Mouse (Mus musculus): ENCODE data around the gene Nrip3. TPM values are rescaled to one million over a fixed set of nuclear protein-coding genes. Genes with fewer than 3 reads are reported as not detected.

Nrip3 gene
- total RNA-seq, 2 experiments from 2014 or later = 1.1 to 1.2 TPM

DNA sequence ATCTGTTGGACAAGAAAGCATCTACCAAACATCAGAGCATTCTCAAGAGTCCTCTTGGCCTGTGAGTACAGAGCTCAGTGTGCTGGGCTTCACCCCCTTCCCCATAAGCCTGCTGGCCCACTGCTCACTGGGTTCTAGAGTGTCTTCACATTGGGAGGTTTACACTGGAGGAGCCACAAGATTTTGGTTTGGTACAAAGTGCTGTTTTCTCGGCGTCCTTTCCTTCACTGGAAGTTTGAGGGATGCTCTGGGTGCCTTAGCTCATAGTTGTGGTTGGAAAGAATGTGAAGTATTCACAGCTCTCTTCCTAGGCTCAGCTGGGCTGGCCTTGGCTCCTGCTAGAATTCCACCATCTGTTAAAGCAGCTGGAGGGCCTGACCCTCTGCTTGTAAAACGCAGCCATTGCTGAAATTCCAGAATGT, 72.9 kb downstream of the Nrip3 start:
- no peak for DNase-seq (ENCODE audit: low spot score in 2 of 2)

Other genes with a start within 250 kb of the Nrip3 start
- 10 to 100 TPM; 54.1 to 57.6 TPM for gene St5, start 78.4 kb downstream of the Nrip3 start, total RNA-seq (2021)
- gene Akip1, start 78.3 kb downstream of the Nrip3 start, total RNA-seq (2021) = 10 to 100 TPM; 33.3 to 34.0 TPM
- not detected for gene BC051019, start 58.2 kb downstream of the Nrip3 start, total RNA-seq (2021)
- gene Ascl3, start 50.3 kb downstream of the Nrip3 start, total RNA-seq (2021) = not detected
- gene Tmem9b, start 29.1 kb downstream of the Nrip3 start, total RNA-seq (2021) = 10 to 100 TPM; 34.8 to 36.9 TPM
- gene Scube2, start 83.7 kb upstream of the Nrip3 start, total RNA-seq (2021) = 1 to 10 TPM in 1 of 2 experiments, under 1 TPM in 1; 0.92 to 3.1 TPM
- 100 to 1,000 TPM; 150 to 154 TPM for gene Dennd5a, start 178.4 kb upstream of the Nrip3 start, total RNA-seq (2021)
- gene Tmem41b, start 204.9 kb upstream of the Nrip3 start, total RNA-seq (2021) = 10 to 100 TPM; 43.4 to 49.2 TPM
- gene Ipo7, start 236.2 kb upstream of the Nrip3 start, total RNA-seq (2021) = 10 to 100 TPM; 70.4 to 73.8 TPM

All from adrenal gland, postnatal 4 days (tissue).